Mouse (Mus musculus) adrenal gland, postnatal 14 days (tissue): ENCODE measurements around the gene Ivd. TPM values are rescaled to one million over a fixed set of nuclear protein-coding genes. Genes with fewer than 3 reads are reported as not detected.

Source experiments
- DNase-seq: peaks from one replicate; pipeline ENCODE4 v3.0.0; 2021; ENCODE audit warnings: mixed read lengths
- total RNA-seq: library from RNA; stranded (reverse); gene quantifications from 2 replicates; pipeline ENCODE4 v1.2.3, GENCODE M21; 2021

Ivd gene
- total RNA-seq, 1 experiment from 2014 or later, result 197 TPM

DNA sequence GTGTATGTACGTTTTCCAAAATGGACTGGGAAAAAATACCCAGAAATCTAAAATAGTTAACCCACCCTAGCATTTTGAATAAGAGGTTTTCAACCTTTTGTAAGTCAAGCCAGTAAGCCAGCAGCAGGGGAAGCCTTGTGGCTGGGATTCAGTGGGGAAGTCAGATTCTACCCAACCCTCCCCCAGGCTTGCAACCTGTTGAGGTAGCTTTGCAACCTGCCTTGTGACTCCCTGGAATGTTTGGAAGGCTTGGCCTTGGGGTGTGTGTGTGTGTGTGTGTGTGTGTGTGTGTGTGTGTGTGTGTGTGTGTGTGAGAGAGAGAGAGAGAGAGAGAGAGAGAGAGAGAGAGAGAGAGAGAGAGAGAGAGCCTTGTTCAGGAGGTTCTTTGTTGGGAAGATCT, 47.4 kb downstream of the Ivd start:
- peak; percentile 3 for DNase-seq

DNA sequence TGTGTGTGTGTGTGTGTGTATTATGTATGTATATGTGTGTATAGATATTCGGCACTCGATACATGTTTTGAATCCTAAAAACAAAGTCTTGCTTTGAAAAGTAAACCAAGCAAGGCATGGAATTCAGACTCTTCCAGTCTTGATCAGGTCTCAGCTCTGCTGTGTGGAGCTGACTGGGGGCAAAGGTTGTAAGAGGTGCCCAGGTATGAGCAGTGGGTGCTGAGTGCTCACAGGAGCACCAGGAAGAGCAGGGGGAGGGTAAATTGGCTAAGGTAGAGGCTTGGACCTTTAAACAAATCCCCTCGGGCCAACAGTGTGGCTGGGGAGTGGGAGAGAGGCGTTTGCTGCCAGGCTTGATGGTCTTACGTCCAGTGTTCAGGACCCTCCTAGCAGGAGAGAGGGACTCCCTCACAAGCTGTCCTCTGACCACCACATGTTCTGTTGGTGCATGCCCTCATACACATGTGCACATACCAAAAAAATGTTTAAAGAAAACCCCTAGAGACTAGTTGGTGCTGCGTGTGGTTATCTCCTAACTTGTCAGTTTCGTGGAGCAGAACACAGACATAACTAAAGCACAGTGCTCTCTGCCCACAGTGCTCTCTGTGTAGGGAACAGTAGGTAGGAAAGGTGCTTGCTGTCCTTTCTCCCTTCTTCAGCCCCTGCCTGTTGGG, 49.0 kb downstream of the Ivd start:
- peak; percentile 2 for DNase-seq

DNA sequence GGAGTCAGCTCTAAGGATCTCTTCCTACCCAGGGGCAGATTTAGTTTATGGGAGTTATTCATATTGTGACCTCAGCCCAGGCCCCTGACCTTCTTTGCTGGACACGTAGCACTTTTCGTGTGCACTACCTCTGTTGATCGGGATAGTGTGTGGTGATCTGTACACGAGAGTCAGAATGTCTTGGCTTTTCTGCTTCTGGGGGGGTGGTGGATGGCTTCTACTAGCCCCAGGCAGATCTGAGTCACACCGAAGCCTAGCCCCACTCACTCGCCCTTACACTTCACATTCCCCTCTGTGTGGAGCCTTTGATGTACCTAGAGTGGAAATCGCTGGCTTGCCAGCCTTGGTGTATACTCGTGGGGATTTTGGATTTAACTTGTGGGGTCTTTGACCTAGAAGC, 51.0 kb downstream of the Ivd start:
- DNase-seq, result no peak

DNA sequence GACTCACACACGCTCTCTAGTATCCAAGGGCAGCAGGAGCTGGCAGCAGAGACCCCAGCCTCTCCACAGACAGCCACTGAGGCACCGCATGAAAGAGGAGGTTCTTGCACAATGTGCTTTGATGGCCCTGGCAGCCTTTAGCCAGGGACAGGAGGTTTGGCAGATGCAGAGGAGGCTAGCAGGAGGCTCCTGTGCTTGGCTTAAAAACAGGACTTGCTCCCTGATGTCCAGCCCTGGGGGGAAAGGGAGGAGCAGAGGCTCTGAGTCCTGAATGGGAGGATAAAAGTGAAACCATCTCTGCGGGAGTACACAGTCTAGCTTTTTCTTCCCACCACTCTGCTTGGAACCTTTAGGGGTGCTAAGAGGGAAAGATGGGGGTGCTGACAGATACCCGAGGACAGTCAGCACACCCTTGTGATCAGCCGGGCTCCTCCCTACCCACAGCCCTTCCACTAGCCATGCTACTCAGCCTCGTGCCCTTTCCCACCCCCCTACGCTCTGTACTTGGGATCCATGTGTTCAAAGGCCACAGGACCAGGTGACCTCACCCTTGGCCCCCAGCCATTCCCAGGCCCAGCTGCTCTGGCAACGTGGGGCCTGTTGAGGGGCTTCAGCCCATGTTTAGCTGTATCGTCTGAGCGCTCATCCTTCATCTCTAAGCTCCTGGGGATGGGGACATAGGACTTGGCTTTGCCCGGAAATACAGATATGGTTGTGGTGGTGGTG, 52.0 kb downstream of the Ivd start:
- peak; percentile 57 for DNase-seq

DNA sequence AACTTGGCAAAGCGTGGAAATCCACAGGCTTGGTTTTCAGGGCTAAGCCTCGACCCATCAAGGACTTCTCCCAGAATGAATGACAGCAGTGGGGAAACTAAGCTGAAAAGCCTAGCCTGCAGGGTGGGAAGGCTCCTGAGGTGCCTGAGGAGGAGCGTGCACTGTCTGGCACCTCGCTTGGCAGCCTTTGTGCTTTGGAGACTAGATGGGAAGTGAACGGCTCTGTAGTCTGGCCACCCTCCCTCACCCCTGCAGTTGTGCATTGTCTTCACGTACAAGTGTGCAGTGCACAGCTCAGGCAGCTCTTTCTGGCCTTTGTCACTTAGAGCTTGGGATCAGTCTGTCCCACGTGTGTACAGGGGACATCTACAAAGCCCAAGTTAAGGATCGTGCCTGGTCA, 52.9 kb downstream of the Ivd start:
- peak; percentile 36 for DNase-seq

DNA sequence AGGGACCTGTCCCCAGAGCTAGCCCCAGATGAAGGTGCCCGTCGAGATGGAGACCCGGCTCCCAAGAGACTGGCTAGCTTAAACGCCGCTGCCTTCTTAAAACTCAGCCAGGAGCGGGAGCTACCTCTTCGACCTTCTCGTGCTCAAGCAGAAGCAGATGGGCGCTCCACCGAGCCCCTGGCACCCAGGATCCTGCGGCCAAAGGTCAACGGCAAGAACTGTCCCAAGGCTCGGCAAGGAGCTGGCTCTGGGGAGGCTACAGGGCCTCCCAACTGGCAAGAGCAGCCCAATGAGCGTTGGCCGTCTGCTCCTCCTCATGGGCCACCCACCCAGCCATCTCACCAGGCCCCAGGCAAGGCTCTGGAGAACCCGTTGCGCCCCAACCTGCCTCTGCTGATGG, 54.7 kb downstream of the Ivd start:
- DNase-seq, result no peak

DNA sequence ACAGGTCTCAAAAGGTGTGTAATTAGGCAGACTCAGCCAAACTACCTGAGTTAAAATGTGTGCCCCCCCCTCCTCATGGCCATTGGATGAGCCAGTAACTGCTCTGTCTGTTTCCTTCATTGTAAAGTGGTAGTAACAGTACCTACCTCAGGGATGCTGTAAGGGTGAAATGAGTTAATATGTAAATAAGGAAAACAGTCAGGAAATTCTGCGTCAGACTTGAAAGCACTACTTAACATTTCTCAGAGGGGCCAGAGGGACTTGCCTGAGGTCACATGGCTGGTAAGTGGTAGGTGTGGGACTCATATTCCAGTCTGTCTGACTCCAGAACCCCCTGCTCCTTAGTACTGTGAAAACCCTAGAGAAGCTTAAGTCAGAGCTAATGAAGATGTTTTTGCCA, 56.8 kb downstream of the Ivd start:
- no peak for DNase-seq

DNA sequence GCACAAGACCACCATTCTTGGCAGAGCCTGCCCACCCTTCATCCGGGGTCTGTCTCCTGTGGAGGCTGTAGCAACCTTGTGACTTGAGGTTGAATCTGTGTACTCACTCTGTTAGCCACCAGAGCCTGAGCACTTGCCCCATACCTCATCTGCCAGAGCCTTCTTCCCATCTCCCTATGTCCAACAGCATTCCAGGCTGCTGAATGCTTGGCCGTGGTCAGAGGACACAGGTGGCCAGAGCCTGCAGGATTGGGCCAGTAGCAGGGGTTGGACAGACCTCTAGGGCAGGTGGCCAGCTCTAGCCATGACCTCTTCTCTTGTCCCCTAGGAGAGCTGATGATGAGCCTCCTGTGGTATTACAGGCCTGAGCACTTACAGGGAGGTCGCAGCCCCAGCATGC, 58.7 kb downstream of the Ivd start:
- DNase-seq, result no peak

DNA sequence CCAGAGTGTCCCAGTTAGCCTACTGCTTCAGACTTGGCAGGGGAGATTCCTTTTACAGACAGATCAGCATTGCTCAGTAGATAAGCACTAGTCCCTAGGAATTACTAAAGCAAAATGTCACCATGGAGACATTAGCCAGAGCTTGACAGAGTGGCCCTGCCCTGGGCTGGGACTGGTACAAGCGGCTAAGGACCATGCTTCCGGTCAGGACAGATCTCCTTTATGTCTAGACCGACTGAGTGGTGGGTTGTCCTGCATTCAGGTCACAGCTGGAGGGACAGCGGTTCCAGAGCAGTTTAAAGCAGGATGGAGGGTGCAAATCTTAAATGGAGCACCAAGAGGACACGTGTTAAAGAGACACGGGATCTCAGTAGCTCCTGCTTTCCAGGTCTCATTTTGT, 64.2 kb downstream of the Ivd start:
- DNase-seq, result no peak

DNA sequence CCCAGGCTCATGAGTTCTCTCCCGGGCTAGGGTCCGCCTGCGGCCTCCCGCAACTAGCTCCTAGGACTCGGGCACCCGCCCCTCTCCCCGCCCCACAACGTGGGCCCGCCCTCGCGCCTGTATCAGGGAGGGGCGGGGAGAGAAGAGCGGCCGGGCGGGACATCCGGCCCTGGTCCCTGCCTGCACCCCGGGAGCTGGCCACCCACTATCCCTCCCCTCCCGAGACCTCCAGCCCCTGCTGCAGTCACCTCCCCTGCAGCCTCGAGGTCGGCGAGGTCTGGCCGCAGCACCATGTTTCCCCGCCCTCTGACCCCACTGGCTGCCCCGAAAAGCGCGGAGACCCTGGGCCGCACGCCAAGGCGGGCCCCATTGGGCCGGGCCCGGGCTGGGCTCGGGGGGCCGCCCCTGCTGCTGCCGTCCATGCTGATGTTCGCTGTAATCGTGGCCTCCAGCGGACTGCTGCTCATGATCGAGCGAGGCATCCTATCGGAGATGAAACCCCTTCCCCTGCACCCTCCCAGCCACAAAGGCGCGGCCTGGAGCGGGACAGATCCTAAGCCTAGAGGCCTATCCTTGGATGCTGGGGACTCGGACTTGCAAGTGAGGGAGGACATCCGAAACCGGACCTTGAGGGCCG, 64.7 kb downstream of the Ivd start, which contains the start of gene Chst14:
Gene Chst14 (plus strand): TSS at position 136 of the 637 bp plus-strand sequence.
- peak; percentile 92 for DNase-seq

DNA sequence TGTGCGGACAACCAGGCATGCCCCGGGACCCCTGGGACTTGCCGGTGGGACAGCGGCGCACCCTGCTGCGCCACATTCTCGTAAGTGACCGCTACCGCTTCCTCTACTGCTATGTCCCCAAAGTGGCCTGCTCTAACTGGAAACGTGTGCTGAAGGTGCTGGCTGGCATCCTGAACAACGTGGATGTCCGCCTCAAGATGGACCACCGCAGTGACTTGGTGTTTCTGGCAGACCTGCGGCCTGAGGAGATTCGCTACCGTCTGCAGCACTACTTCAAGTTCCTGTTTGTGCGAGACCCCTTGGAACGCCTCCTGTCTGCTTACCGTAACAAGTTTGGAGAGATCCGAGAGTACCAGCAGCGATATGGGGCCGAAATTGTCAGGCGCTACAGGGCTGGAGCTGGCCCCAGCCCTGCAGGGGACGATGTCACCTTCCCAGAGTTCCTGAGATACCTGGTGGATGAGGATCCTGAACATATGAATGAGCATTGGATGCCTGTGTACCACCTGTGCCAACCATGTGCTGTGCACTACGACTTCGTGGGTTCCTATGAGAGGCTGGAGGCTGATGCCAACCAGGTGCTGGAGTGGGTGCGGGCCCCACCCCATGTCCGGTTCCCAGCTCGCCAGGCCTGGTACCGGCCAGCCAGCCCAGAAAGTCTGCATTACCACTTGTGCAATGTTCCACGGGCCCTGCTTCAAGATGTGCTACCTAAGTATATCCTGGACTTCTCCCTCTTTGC, 65.4 kb downstream of the Ivd start:
- DNase-seq, result no peak

Other genes starting within 250 kb of the Ivd start
- gene Pak6, start 198.7 kb upstream of the Ivd start, total RNA-seq, result 10.5 and 12.7 TPM in 2 replicates
- gene Ankrd63, start 158.0 kb upstream of the Ivd start, total RNA-seq, result 0.15 and 0.30 TPM in 2 replicates
- gene Plcb2, start 133.5 kb upstream of the Ivd start, total RNA-seq, result 1.1 and 8.7 TPM in 2 replicates
- gene Inafm2, start 116.2 kb upstream of the Ivd start, total RNA-seq, result 28.8 and 30.0 TPM in 2 replicates
- gene Ccdc9b, start 99.3 kb upstream of the Ivd start, total RNA-seq, result 4.2 and 4.8 TPM in 2 replicates
- not detected in 2 replicates for gene Phgr1, start 89.2 kb upstream of the Ivd start, total RNA-seq
- 26.3 and 28.1 TPM in 2 replicates for gene Disp2, start 82.2 kb upstream of the Ivd start, total RNA-seq
- gene Knstrn, start 48.0 kb upstream of the Ivd start, total RNA-seq, result 17.8 and 17.9 TPM in 2 replicates
- gene Bahd1, start 38.4 kb downstream of the Ivd start, total RNA-seq, result 32.3 and 33.7 TPM in 2 replicates
- 10.1 and 13.3 TPM in 2 replicates for gene Chst14, start 64.5 kb downstream of the Ivd start, total RNA-seq
- 14.8 and 16.9 TPM in 2 replicates for gene Ccdc32, start 167.4 kb downstream of the Ivd start, total RNA-seq
- 4.6 and 5.7 TPM in 2 replicates for gene Rpusd2, start 172.8 kb downstream of the Ivd start, total RNA-seq
- gene Knl1, start 185.2 kb downstream of the Ivd start, total RNA-seq, result 8.1 and 8.3 TPM in 2 replicates